ENCODE assay signal across 9 mouse cellular contexts in genomic region chr11:83471766-83472165, GRCm38 (mm10). TPM values are rescaled to one million over a fixed set of nuclear protein-coding genes. Genes with fewer than 3 reads are reported as not detected.
A peak's percentile ranks its signal among the peaks of the same experiment; 100 is the strongest.
DNase-seq lines count a peak whose midpoint lies in the region; ATAC-seq and TF ChIP-seq lines count a peak whose summit lies in the region.
"Had no signal": no experiment of that assay in that cellular context is flagged by ENCODE, and none has a peak within 500 bp of the region (broad histone marks: within the 10 kb centered on the region; RNA-seq: fewer than 3 reads in every experiment).

No protein-coding gene starts in this region.

- peak overlapping the region; percentile 91; the same call in 1 of the 2 replicates for H3K4me3 ChIP-seq in embryonic facial prominence, embryonic 13.5 days
- peak overlapping the region; percentile 93 for H3K4me3 ChIP-seq in intestine, embryonic 16.5 days (ENCODE audit: low read length)
- peak overlapping the region; percentile 91 for H3K4me3 ChIP-seq in myocyte

- H3ac ChIP-seq in myocyte (ENCODE audit: control insufficient read depth, insufficient read length): no peak overlapping the region

- H3K36me3 ChIP-seq in embryonic facial prominence, embryonic 13.5 days: 0 out of 2 replicates have a peak, but pooled peaks cover 5% of the 10 kb centered on the region
- H3K36me3 ChIP-seq in intestine, embryonic 16.5 days (ENCODE audit: control insufficient read depth, insufficient read depth, low read length): no peaks in the 10 kb centered on the region
- H3K36me3 ChIP-seq in myocyte (ENCODE audit: control insufficient read depth, insufficient read depth): peaks cover 15% of the 10 kb centered on the region

- peaks cover 20% of the 10 kb centered on the region for H3K4me1 ChIP-seq in embryonic facial prominence, embryonic 13.5 days
- H3K4me1 ChIP-seq in intestine, embryonic 16.5 days (ENCODE audit: control insufficient read depth, insufficient read depth, low read length): peaks cover 15% of the 10 kb centered on the region

- no peak for ATAC-seq in embryonic facial prominence, embryonic 13.5 days (ENCODE audit: insufficient number of reproducible peaks, insufficient read depth, low FRiP score, low TSS enrichment, low read depth)
- peak; percentile 31 for ATAC-seq in intestine, embryonic 16.5 days

- DNase-seq in kidney, adult 9 months: peak; percentile 39
- no peak for DNase-seq in kidney, postnatal 4 days
- DNase-seq in cerebellum, adult 8-10 months: no peak
- DNase-seq in adrenal gland, postnatal 4 days (ENCODE audit: low spot score in 2 of 2): no peak
- DNase-seq in thymus, adult 18-20 months: no peak
- DNase-seq: kidney, adult 11 months had no signal

- H3K9ac ChIP-seq in embryonic facial prominence, embryonic 13.5 days: peak overlapping the region; percentile 95; the same call in 1 of the 2 replicates
- peak overlapping the region; percentile 95 for H3K9ac ChIP-seq in intestine, embryonic 16.5 days (ENCODE audit: low read depth, low read length)

- H3K27me3 ChIP-seq in embryonic facial prominence, embryonic 13.5 days: no peaks in the 10 kb centered on the region
- no peaks in the 10 kb centered on the region for H3K27me3 ChIP-seq in intestine, embryonic 16.5 days (replicated peaks; ENCODE audit: control insufficient read depth, insufficient read depth, low read length)
- H3K27me3 ChIP-seq in myocyte (ENCODE audit: control insufficient read depth, insufficient read depth, insufficient read length): no peaks in the 10 kb centered on the region

- WGBS in embryonic facial prominence, embryonic 13.5 days: 68% methylated on average over 2 of the region's 2 CpGs
- 64% methylated on average over 2 of the region's 2 CpGs for WGBS in intestine, embryonic 16.5 days

- peak overlapping the region; percentile 67 for H3K4me2 ChIP-seq in embryonic facial prominence, embryonic 13.5 days
- peak overlapping the region; percentile 62 for H3K4me2 ChIP-seq in intestine, embryonic 16.5 days (ENCODE audit: low read depth, low read length)
- H3K4me2 ChIP-seq in myocyte (ENCODE audit: low read depth): peak overlapping the region; percentile 83

- H3K9me3 ChIP-seq in embryonic facial prominence, embryonic 13.5 days: no peaks in the 10 kb centered on the region
- H3K9me3 ChIP-seq in intestine, embryonic 16.5 days (ENCODE audit: control insufficient read depth, low read length): no peaks in the 10 kb centered on the region

- H3K79me2 ChIP-seq in myocyte (ENCODE audit: control insufficient read depth, insufficient read depth): peaks cover 35% of the 10 kb centered on the region

- no peak overlapping the region for H3K27ac ChIP-seq in embryonic facial prominence, embryonic 13.5 days
- H3K27ac ChIP-seq in intestine, embryonic 16.5 days (ENCODE audit: low read length): peak overlapping the region; percentile 95

- no peak for TF ChIP-seq POLR2A in myocyte (IDR thresholded peaks at IDR 0.05; ENCODE audit: insufficient read length, low read depth)

TF ChIP-seq in myocyte, 11 proteins besides CTCF, POLR2A, EP300 and RAD21:
- TF ChIP-seq MYOG (IDR thresholded peaks at IDR 0.05; ENCODE audit: control insufficient read depth in 1 of 3, insufficient read depth in 1 of 3, insufficient read length in 2 of 3, low read depth in 2 of 3) (no peak), MAX (IDR thresholded peaks at IDR 0.05; ENCODE audit: low read depth) (no peak)

RNA-seq across cellular contexts. Expression of gene Taf15, which starts 1.1 kb away (rescaled TPM):
- 17.9 and 21.9 TPM in 2 replicates for polyA plus RNA-seq in embryonic facial prominence, embryonic 13.5 days (2015; fragmentation: Nextera tagmentation; extraction: Ambion mirVana)
- polyA plus RNA-seq in intestine, embryonic 16.5 days (2015; fragmentation: Nextera tagmentation; extraction: Ambion mirVana): 8.3 and 10.0 TPM in 2 replicates
- polyA plus RNA-seq in myocyte (2012; fragmentation: generic; extraction: Trizol): 74.2 TPM
- 10 to 100 TPM; 75.9 to 78.3 TPM for total RNA-seq in adrenal gland, postnatal 4 days (2021)

RNA-seq across cellular contexts. Expression of gene Mmp28, which starts 8.9 kb away (rescaled TPM):
- polyA plus RNA-seq in embryonic facial prominence, embryonic 13.5 days (2015; fragmentation: Nextera tagmentation; extraction: Ambion mirVana): 2.6 and 2.9 TPM in 2 replicates
- polyA plus RNA-seq in intestine, embryonic 16.5 days (2015; fragmentation: Nextera tagmentation; extraction: Ambion mirVana): 1.3 and 2.0 TPM in 2 replicates
- 10.2 TPM for polyA plus RNA-seq in myocyte (2012; fragmentation: generic; extraction: Trizol)
- 10 to 100 TPM; 17.5 to 18.8 TPM for total RNA-seq in adrenal gland, postnatal 4 days (2021)

RNA-seq across cellular contexts. Expression of gene 1700020L24Rik, which starts 34.3 kb away (rescaled TPM):
- polyA plus RNA-seq in embryonic facial prominence, embryonic 13.5 days (2015; fragmentation: Nextera tagmentation; extraction: Ambion mirVana): 0.32 and 0.76 TPM in 2 replicates
- 0.97 and 1.5 TPM in 2 replicates for polyA plus RNA-seq in intestine, embryonic 16.5 days (2015; fragmentation: Nextera tagmentation; extraction: Ambion mirVana)
- 12.0 TPM for polyA plus RNA-seq in myocyte (2012; fragmentation: generic; extraction: Trizol)
- under 1 TPM; 0.48 to 0.56 TPM for total RNA-seq in adrenal gland, postnatal 4 days (2021)

RNA-seq across cellular contexts. Expression of gene Gas2l2, which starts 42.5 kb away (rescaled TPM):
- polyA plus RNA-seq in embryonic facial prominence, embryonic 13.5 days (2015; fragmentation: Nextera tagmentation; extraction: Ambion mirVana): 0.07 TPM in 1 of 2 replicates, not detected in the other
- polyA plus RNA-seq in intestine, embryonic 16.5 days (2015; fragmentation: Nextera tagmentation; extraction: Ambion mirVana): 0.06 and 0.13 TPM in 2 replicates
- not detected for polyA plus RNA-seq in myocyte (2012; fragmentation: generic; extraction: Trizol)
- total RNA-seq in adrenal gland, postnatal 4 days (2021): under 1 TPM in 1 of 2 experiments, not detected in 1; 0.11 TPM

RNA-seq across cellular contexts. Expression of gene Heatr9, which starts 50.2 kb away (rescaled TPM):
- polyA plus RNA-seq in embryonic facial prominence, embryonic 13.5 days (2015; fragmentation: Nextera tagmentation; extraction: Ambion mirVana): not detected in 2 replicates
- not detected in 2 replicates for polyA plus RNA-seq in intestine, embryonic 16.5 days (2015; fragmentation: Nextera tagmentation; extraction: Ambion mirVana)
- polyA plus RNA-seq in myocyte (2012; fragmentation: generic; extraction: Trizol): 0.04 TPM
- total RNA-seq in adrenal gland, postnatal 4 days (2021): not detected
